Mouse (Mus musculus) midbrain, postnatal 0 days (tissue): ENCODE measurements at regions not wholly inside any gene's neighbourhood (a gene's known extent, or its start where the extent isn't known, plus 50 kb on each side); places are given as distances from the start of the nearest gene placed in this dataset.

Experiments
- ATAC-seq: fragments of 200-750 bp; cut with Nextera tagmentation; 2 replicates; pipeline ENCODE4 v1.8.0; 2017; ENCODE audit warnings: moderate number of reproducible peaks, mild to moderate bottlenecking, moderate TSS enrichment, moderate library complexity; ENCODE audit not compliant: low FRiP score
- DNase-seq: peaks from one replicate; pipeline ENCODE4 v3.0.0-alpha.2; 2015; ENCODE audit warnings: low spot score
- H3K27ac ChIP-seq: fragments of 300-500 bp; sonication (generic); 2 replicates; pipeline ENCODE4 v1.5.1; 2014; ENCODE audit warnings: low read depth, mild to moderate bottlenecking, low read length, mixed read lengths
- H3K27me3 ChIP-seq: fragments of 300-500 bp; sonication (generic); 2 replicates; pipeline ENCODE4 v1.6.1; 2014; ENCODE audit warnings: low read length, control low read depth, mixed read lengths; ENCODE audit not compliant: insufficient read depth
- H3K36me3 ChIP-seq: fragments of 300-500 bp; sonication (generic); 2 replicates; pipeline ENCODE4 v1.6.1; 2014; ENCODE audit warnings: low read length, control low read depth, mixed read lengths; ENCODE audit not compliant: insufficient read depth
- H3K4me1 ChIP-seq: fragments of 300-500 bp; sonication (generic); 2 replicates; pipeline ENCODE4 v1.6.1; 2014; ENCODE audit warnings: mild to moderate bottlenecking, control low read depth, antibody characterized with exemption, low read length, mixed read lengths; ENCODE audit not compliant: insufficient read depth
- H3K4me2 ChIP-seq: fragments of 300-500 bp; sonication (generic); 2 replicates; pipeline ENCODE4 v1.6.1; 2014; ENCODE audit warnings: low read depth, mild to moderate bottlenecking, low read length, mixed read lengths; ENCODE audit not compliant: poor library complexity, severe bottlenecking
- H3K4me3 ChIP-seq: fragments of 300-500 bp; sonication (generic); 2 replicates; pipeline ENCODE4 v1.5.1; 2014; ENCODE audit warnings: low read depth, mild to moderate bottlenecking, low read length, moderate library complexity
- H3K9ac ChIP-seq: fragments of 300-500 bp; sonication (generic); replicated peaks from 2 replicates; pipeline ENCODE4 v1.6.1; 2014; ENCODE audit warnings: mild to moderate bottlenecking, low read length, moderate library complexity, mixed read lengths; ENCODE audit not compliant: poor library complexity, severe bottlenecking
- H3K9me3 ChIP-seq: fragments of 300-500 bp; sonication (generic); 2 replicates; pipeline ENCODE4 v1.6.1; 2016; ENCODE audit warnings: low read length, control low read depth
- CTCF ChIP-seq: IDR thresholded peaks from 2 replicates; pipeline ENCODE4 v1.5.1; 2016; ENCODE audit warnings: antibody characterized with exemption, mild to moderate bottlenecking
- WGBS: fragments of 180-500 bp; shearing (Covaris S2); extraction: QIAGEN DNeasy Blood & Tissue Kit; methylation state at CpG from one replicate; pipeline ENCODE4 v1.1.7; 2014; 5-methylcytosine and 5-hydroxymethylcytosine counted together

GRCm38 (mm10) chr2:106149701-106150100 is 146.4 kb upstream of the Dnajc24 start:
- peak; percentile 3 for DNase-seq
- Histone ChIP-seq H3K4me2 (no peak overlapping the region), H3K27ac (no peak overlapping the region), H3K9me3 (no peaks in the 10 kb centered on the region), H3K36me3 (no peaks in the 10 kb centered on the region), H3K4me3 (no peak overlapping the region), H3K27me3 (no peaks in the 10 kb centered on the region), H3K9ac (no peak overlapping the region), H3K4me1 (no peaks in the 10 kb centered on the region)
- WGBS = 27% methylated on average over 3 of the region's 3 CpGs
- TF ChIP-seq CTCF = no peak
- ATAC-seq = no peak

- no peak for TF ChIP-seq CTCF
- Histone ChIP-seq H3K4me3 (no peak overlapping the region), H3K9me3 (no peaks in the 10 kb centered on the region), H3K9ac (no peak overlapping the region), H3K27me3 (no peaks in the 10 kb centered on the region), H3K4me2 (no peak overlapping the region), H3K4me1 (no peaks in the 10 kb centered on the region), H3K36me3 (no peaks in the 10 kb centered on the region), H3K27ac (no peak overlapping the region)
- WGBS = 86% methylated on average over 5 of the region's 5 CpGs
- DNase-seq (no peak), ATAC-seq (no peak)
These were observed 137.6 kb upstream of the Dnajc24 start for GRCm38 (mm10) chr2:106140931-106141330.

- H3K4me1 ChIP-seq = no peaks in the 10 kb centered on the region
- ATAC-seq = no peak
- no peaks in the 10 kb centered on the region for H3K9me3 ChIP-seq
- no peaks in the 10 kb centered on the region for H3K36me3 ChIP-seq
- no peak for DNase-seq
- TF ChIP-seq CTCF = no peak
- no peak overlapping the region for H3K4me2 ChIP-seq
- WGBS = 93% methylated on average over 2 of the region's 2 CpGs
- H3K9ac ChIP-seq = no peak overlapping the region
- no peak overlapping the region for H3K27ac ChIP-seq
- H3K27me3 ChIP-seq = no peaks in the 10 kb centered on the region
- no peak overlapping the region for H3K4me3 ChIP-seq
These were observed 97.7 kb upstream of the Dnajc24 start for GRCm38 (mm10) chr2:106101002-106101401.

- no peaks in the 10 kb centered on the region for H3K36me3 ChIP-seq
- no peaks in the 10 kb centered on the region; the same call in 1 of the 2 replicates for H3K4me1 ChIP-seq
- peak; percentile 52 for TF ChIP-seq CTCF
- ATAC-seq (no peak), DNase-seq (peak; percentile 57)
- H3K9me3 ChIP-seq = no peaks in the 10 kb centered on the region
- H3K27ac ChIP-seq = no peak overlapping the region
- no peak overlapping the region for H3K9ac ChIP-seq
- H3K4me3 ChIP-seq = no peak overlapping the region
- H3K4me2 ChIP-seq = no peak overlapping the region
- H3K27me3 ChIP-seq = no peaks in the 10 kb centered on the region
- WGBS = 43% methylated on average over 8 of the region's 8 CpGs
These were observed 82.8 kb upstream of the Dnajc24 start for GRCm38 (mm10) chr2:106086121-106086520.

- Histone ChIP-seq H3K9ac (no peak overlapping the region), H3K4me3 (no peak overlapping the region), H3K27ac (no peak overlapping the region), H3K36me3 (no peaks in the 10 kb centered on the region), H3K9me3 (no peaks in the 10 kb centered on the region), H3K27me3 (no peaks in the 10 kb centered on the region), H3K4me1 (no peaks in the 10 kb centered on the region; the same call in 1 of the 2 replicates), H3K4me2 (peak overlapping the region; percentile 29; the same call in 1 of the 2 replicates)
- 13% methylated on average over 11 of the region's 11 CpGs for WGBS
- DNase-seq = peak; percentile 82
- peak; percentile 54; the same call in 1 of the 2 replicates for ATAC-seq
- no peak for TF ChIP-seq CTCF
These were observed 80.8 kb upstream of the Dnajc24 start for GRCm38 (mm10) chr2:106083801-106084800.

- Histone ChIP-seq H3K36me3 (no peaks in the 10 kb centered on the region), H3K4me3 (no peak overlapping the region), H3K27me3 (no peaks in the 10 kb centered on the region), H3K27ac (no peak overlapping the region), H3K4me2 (no peak overlapping the region), H3K9me3 (no peaks in the 10 kb centered on the region), H3K9ac (no peak overlapping the region), H3K4me1 (no peaks in the 10 kb centered on the region; the same call in 1 of the 2 replicates)
- ATAC-seq (no peak), DNase-seq (peak; percentile 14)
- WGBS = 39% methylated on average over 8 of the region's 8 CpGs
- no peak for TF ChIP-seq CTCF
These were observed 79.7 kb upstream of the Dnajc24 start for GRCm38 (mm10) chr2:106083001-106083400.
